ENCODE assay signal across 8 mouse cellular contexts in the genomic region with DNA sequence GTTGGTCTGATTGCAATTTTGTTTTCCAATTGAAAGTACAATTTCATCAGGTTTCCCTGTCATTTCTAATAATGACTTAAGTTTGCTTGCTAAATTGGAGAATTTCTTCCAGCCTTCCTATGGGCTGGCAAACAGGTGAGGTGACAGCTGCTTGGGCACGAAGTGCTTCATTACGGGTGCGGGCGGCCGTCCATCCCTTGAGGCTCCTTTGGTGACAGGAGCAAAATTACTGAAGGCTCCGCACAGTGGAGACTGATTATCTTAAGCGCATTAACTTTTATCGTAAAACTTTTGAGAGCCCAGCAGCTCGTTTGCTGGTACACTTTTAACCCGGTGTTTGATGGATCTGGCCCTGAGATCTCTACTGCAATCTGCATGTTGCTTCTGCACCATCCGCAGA.
"Had no signal": no experiment of that assay in that cellular context is flagged by ENCODE, and none has a peak within 500 bp of the region (broad histone marks: within the 10 kb centered on the region; RNA-seq: fewer than 3 reads in every experiment).

No protein-coding gene starts in this region.

- DNase-seq: lung, adult 2 months; lung, postnatal 14 days; lung, postnatal 36 days; right cerebral cortex, postnatal 14 days; thymus, adult 2 months; thymus, postnatal 25 days; thymus, postnatal 4 days had no signal

- ATAC-seq: lung, postnatal 0 days had no signal
